Mouse (Mus musculus) lung, postnatal 25 days (tissue): ENCODE data around the gene Ptpn21.

ENCODE experiments used
- DNase-seq: peaks from one replicate; pipeline ENCODE4 v3.0.0; 2022; ENCODE audit warnings: low spot score

Gene Ptpn21

GRCm38 (mm10) chr12:98736951-98737800 lies at the start of gene Ptpn21:
Gene Ptpn21, minus strand, starts transcription at chr12:98737405.
- DNase-seq: peak; percentile 73

- DNase-seq: no peak
Measured at GRCm38 (mm10) chr12:98784251-98784650, 47.0 kb upstream of the Ptpn21 start.

GRCm38 (mm10) chr12:98779148-98779547 lies 41.9 kb upstream of the Ptpn21 start:
- DNase-seq: no peak

- no peak for DNase-seq
Measured at GRCm38 (mm10) chr12:98777509-98777908, 40.3 kb upstream of the Ptpn21 start.

GRCm38 (mm10) chr12:98766241-98766640 lies 29.0 kb upstream of the Ptpn21 start:
- DNase-seq: no peak

GRCm38 (mm10) chr12:98759700-98760099 lies 22.5 kb upstream of the Ptpn21 start:
- DNase-seq: no peak

- no peak for DNase-seq
Measured at GRCm38 (mm10) chr12:98757636-98758035, 20.4 kb upstream of the Ptpn21 start.

GRCm38 (mm10) chr12:98747380-98747753 lies 10.2 kb upstream of the Ptpn21 start:
- DNase-seq: no peak

GRCm38 (mm10) chr12:98746746-98747379 lies 9.7 kb upstream of the Ptpn21 start, which contains the start of gene Zc3h14:
Gene Zc3h14, plus strand, starts transcription at chr12:98746964.
- peak; percentile 92 for DNase-seq

GRCm38 (mm10) chr12:98746131-98746530 lies 8.9 kb upstream of the Ptpn21 start:
- DNase-seq: peak; percentile 81

GRCm38 (mm10) chr12:98745626-98746025 lies 8.4 kb upstream of the Ptpn21 start:
- DNase-seq: no peak

GRCm38 (mm10) chr12:98741011-98741501 lies 3.9 kb upstream of the Ptpn21 start:
- DNase-seq: no peak

GRCm38 (mm10) chr12:98737801-98738350 lies 671 bp upstream of the Ptpn21 start:
- DNase-seq: no peak

GRCm38 (mm10) chr12:98734880-98735801 lies 2.1 kb downstream of the Ptpn21 start:
- no peak for DNase-seq

- DNase-seq: peak; percentile 81
Measured at GRCm38 (mm10) chr12:98734246-98734879, 2.8 kb downstream of the Ptpn21 start.

GRCm38 (mm10) chr12:98733776-98734175 lies 3.4 kb downstream of the Ptpn21 start:
- DNase-seq: no peak

GRCm38 (mm10) chr12:98733165-98733564 lies 4.0 kb downstream of the Ptpn21 start:
- no peak for DNase-seq

GRCm38 (mm10) chr12:98730682-98731081 lies 6.5 kb downstream of the Ptpn21 start:
- no peak for DNase-seq

GRCm38 (mm10) chr12:98727186-98727585 lies 10.0 kb downstream of the Ptpn21 start:
- no peak for DNase-seq

GRCm38 (mm10) chr12:98726078-98726477 lies 11.1 kb downstream of the Ptpn21 start:
- DNase-seq: no peak

- DNase-seq: no peak
Measured at GRCm38 (mm10) chr12:98724976-98725375, 12.2 kb downstream of the Ptpn21 start.
